Mouse (Mus musculus) megakaryocyte, embryonic 14.5 days (primary cell): ENCODE data around the gene Zc3h18.

ENCODE experiments used
- FLI1 ChIP-seq: IDR thresholded peaks from 2 replicates; pipeline ENCODE4 v1.6.1; 2012; ENCODE audit warnings: low read length, inconsistent platforms, mixed read lengths
- GATA1 ChIP-seq: IDR thresholded peaks from 3 replicates; pipeline ENCODE4 v1.6.1; 2012; ENCODE audit warnings: mixed read lengths, low read length, inconsistent platforms, borderline replicate concordance

DNA sequence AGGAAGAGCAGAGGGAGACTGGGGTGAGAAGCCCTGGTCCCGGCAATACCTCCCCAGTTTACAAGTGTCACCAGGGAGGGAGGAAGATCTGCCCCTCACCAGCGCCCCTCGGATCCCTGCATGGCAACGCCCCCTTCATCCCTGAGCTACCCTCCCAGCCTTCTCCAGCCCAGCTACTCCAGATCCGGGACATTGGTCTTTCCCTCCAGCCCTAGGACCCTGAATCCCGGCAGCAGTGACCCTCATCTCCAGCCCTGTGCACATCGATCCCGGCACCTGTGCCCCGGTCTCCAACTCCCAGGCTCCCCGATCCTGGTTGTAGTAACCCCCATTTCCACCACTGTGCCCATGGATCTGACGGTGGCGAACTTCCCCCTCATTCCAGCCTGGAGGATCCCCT is 66.4 kb downstream of the Zc3h18 start:
- TF ChIP-seq GATA1 (no peak), FLI1 (no peak)
